Mouse (Mus musculus) kidney, adult 2 months (tissue): ENCODE measurements around the gene Zfp580. TPM values are rescaled to one million over a fixed set of nuclear protein-coding genes. Genes with fewer than 3 reads are reported as not detected.
"Not testable (repeated sequence)": the region's sequence is repeated elsewhere in the genome, so short reads cannot be mapped to it uniquely, and the experiment has no call there.

ENCODE experiments used
- DNase-seq: peaks from one replicate; pipeline ENCODE4 v3.0.0; 2021
- H3K27ac ChIP-seq: fragments of 200-500 bp; 2 replicates; pipeline ENCODE4 v1.5.1; 2012; ENCODE audit warnings: low read depth, low read length, control low read depth, inconsistent platforms; ENCODE audit not compliant: insufficient read depth
- H3K27me3 ChIP-seq: fragments of 200-500 bp; replicated peaks from 2 replicates; pipeline ENCODE4 v1.6.1; 2012; ENCODE audit warnings: mild to moderate bottlenecking, moderate library complexity, low read length, inconsistent platforms; ENCODE audit not compliant: control insufficient read depth, insufficient read depth
- H3K36me3 ChIP-seq: fragments of 200-500 bp; 2 replicates; pipeline ENCODE4 v1.6.1; 2012; ENCODE audit warnings: mild to moderate bottlenecking, moderate library complexity, low read length, inconsistent platforms; ENCODE audit not compliant: control insufficient read depth, insufficient read depth
- H3K4me1 ChIP-seq: fragments of 200-500 bp; 2 replicates; pipeline ENCODE4 v1.6.1; 2011; ENCODE audit warnings: low read length; ENCODE audit not compliant: control insufficient read depth, insufficient read depth
- H3K4me3 ChIP-seq: fragments of 200-500 bp; 2 replicates; pipeline ENCODE4 v1.5.1; 2011; ENCODE audit warnings: mild to moderate bottlenecking, low read depth, low read length, control low read depth; ENCODE audit not compliant: insufficient read depth
- CTCF ChIP-seq: fragments of 200-500 bp; conservative IDR thresholded peaks from 2 replicates; pipeline ENCODE4 v1.5.1; 2011; ENCODE audit warnings: low read depth, mild to moderate bottlenecking, control low read depth, low read length, moderate library complexity, mixed read lengths; ENCODE audit not compliant: insufficient read depth, insufficient read length
- POLR2A ChIP-seq: fragments of 200-500 bp; IDR thresholded peaks from one replicate; pipeline ENCODE4 v1.6.1; 2011; ENCODE audit warnings: low read depth, low read length, control low read depth
- WGBS: fragments of 180-500 bp; shearing (Covaris S2); methylation state at CpG from one replicate; pipeline ENCODE4 v1.1.7; 2018; 5-methylcytosine and 5-hydroxymethylcytosine counted together
- polyA plus RNA-seq: library from polyadenylated mRNA; depleted of rRNA; stranded (reverse); fragments of >200 nt; gene quantifications from 2 replicates; pipeline ENCODE4 v1.2.3, GENCODE M21; 2012

Gene Zfp580
- polyA plus RNA-seq, 1 experiment, result 17.0 TPM

DNA sequence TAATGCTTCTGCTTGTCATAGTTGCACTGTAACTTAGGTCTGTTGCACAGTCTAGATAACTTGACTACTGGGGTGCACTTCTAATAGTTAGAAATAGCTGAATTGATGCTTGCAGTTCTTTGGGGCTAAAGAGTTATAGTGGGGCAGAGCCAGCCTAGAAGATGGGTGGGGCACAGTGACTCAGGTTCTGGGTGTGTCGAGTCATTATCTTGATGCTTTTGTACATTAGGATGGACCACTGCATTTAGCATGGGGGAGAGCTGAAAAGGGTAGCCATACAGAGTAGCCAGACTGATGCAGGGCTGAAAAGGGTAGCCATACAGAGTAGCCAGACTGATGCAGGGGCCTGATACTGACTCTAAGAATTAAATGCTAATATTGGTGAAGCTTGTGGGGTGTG, 22.2 kb downstream of the Zfp580 start:
- 81% methylated on average over 1 of the region's 1 CpGs for WGBS
- no peak overlapping the region for H3K27ac ChIP-seq
- no peak for TF ChIP-seq CTCF
- TF ChIP-seq POLR2A, result no peak
- H3K36me3 ChIP-seq, result peaks cover 16% of the 10 kb centered on the region
- no peaks in the 10 kb centered on the region for H3K27me3 ChIP-seq
- H3K4me1 ChIP-seq, result no peaks in the 10 kb centered on the region
- no peak overlapping the region for H3K4me3 ChIP-seq
- DNase-seq, result no peak

DNA sequence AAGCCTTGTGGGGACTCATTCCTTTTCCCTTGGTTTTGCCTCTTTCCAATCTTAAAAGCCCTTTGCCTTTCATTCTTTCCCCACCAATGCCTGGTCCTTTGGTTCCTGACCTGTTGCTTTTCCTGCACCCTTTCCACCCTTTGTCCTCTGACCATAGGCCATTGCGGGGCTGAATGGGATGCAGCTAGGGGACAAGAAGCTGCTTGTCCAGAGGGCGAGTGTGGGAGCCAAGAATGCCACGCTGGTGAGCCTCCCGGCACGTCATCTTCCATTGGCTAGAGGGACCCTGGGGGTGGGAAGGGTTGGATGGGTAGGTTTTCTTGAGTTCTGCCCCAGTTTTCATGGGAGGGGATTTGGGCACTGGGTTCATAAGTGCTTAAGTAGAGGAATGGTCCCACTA, 23.6 kb downstream of the Zfp580 start:
- no peak overlapping the region for H3K27ac ChIP-seq
- H3K36me3 ChIP-seq, result peaks cover 13% of the 10 kb centered on the region
- no peaks in the 10 kb centered on the region for H3K27me3 ChIP-seq
- DNase-seq, result peak; percentile 57
- H3K4me3 ChIP-seq, result no peak overlapping the region
- no peaks in the 10 kb centered on the region for H3K4me1 ChIP-seq
- no peak for TF ChIP-seq CTCF
- no peak for TF ChIP-seq POLR2A
- WGBS, result 56% methylated on average over 5 of the region's 5 CpGs

DNA sequence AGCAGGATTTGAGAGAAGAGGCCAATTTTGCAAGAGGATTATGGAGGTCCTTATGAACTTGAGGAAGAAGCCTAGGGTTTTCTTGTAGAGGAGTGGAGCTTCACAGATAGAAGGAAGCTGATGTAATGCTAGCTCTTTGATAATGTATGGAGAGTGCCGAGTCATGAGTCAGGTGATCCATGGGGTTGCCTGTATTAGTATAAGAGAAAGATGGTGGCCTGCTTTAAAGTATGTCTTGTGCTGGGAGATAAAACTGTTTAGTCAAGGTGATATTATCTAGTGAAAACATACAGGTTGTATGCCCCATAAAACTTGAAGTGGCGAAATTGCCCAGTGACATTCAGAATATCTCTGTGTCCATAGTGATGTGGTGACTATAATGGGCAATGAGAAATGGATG, 25.6 kb downstream of the Zfp580 start:
- Histone ChIP-seq H3K4me1 (peaks cover 7% of the 10 kb centered on the region; the same call in 1 of the 2 replicates), H3K27ac (no peak overlapping the region), H3K27me3 (no peaks in the 10 kb centered on the region), H3K36me3 (peaks cover 8% of the 10 kb centered on the region), H3K4me3 (no peak overlapping the region)
- WGBS, result 74% methylated on average over 2 of the region's 2 CpGs
- TF ChIP-seq POLR2A, result no peak
- no peak for TF ChIP-seq CTCF
- no peak for DNase-seq

DNA sequence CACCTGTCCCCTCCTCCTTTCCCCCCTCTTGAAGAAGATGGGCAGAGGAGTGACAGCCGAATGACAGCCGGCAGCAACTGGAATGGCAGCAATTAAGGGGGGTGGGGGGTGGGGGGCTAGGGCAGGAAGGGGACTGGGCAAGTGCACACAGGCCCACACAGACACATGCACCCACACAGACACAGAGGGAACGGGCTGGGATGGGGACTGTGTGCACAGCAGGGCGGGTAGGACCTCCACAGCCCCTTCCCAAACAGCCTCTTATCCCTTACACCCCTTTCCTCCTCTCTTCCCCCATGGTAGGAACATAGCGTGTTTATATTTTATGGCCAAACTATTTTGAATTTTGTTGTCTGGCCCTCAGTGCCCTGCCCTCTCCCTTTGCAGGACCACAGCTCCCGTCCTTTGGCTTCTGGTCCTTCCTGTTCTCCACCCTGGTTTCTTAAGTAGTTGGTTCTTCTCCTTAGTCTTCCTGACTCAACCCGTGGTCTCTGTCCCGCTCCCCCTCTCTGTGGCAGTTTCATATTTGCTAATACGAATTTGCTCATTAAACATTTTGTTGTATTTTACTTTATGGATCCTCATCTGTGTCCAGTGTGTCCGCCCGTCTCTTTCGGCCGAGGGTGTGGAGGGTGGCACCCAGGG, 28.1 kb downstream of the Zfp580 start:
- not testable (repeated sequence) for H3K27me3 ChIP-seq, H3K36me3 ChIP-seq
- WGBS, result 31% methylated on average over 13 of the region's 13 CpGs

DNA sequence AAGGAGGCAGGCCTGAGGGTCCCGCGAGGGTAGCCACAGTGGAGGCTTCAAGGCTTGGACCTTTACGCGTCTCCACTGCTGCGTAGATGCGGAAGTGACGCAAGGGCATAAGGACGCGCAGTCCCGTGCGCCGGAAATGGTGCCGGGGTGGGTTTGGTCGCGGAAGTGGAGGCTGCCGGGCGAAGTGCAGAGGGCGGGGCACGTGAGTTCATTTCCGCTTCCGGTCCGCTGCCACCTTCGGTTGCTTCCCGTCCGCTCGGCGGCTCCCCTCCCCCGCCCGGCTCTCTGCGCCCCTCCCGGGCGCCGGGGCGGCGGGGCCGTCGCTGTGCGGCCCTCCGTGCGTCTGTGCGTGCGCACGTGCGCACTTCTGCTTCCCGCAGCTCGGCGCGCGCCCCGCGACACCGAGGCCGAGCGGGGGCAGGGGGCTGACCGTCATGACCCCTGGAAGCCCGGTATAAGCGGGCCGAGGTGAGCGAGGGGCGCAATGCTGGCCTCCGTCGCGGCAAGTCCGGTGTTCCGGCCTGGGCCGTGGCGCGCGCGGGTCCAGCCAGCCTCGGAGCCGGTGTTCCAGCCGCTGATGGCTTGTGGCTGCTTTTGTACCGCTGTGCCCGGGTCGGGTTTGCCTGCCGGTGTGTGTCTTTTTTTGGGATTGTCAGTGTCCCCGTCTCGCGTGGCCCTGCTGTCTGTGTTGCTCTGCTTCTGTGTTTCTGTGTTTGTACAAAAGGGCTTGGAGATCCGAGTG, 28.8 kb downstream of the Zfp580 start, which contains the start of gene Epn1:
TSS of gene Epn1 (plus strand) at position 226 of the 742 bp plus-strand sequence.
- no peaks in the 10 kb centered on the region for H3K27me3 ChIP-seq
- H3K4me3 ChIP-seq, result peak within 1 kb of the TSS; percentile 94
- peaks cover 8% of the 10 kb centered on the region; the same call in 1 of the 2 replicates for H3K4me1 ChIP-seq
- H3K27ac ChIP-seq, result peak within 1 kb of the TSS; percentile 84
- WGBS, result under 1% methylated on average over 79 of the region's 81 CpGs
- H3K36me3 ChIP-seq, result peaks cover 4% of the 10 kb centered on the region; the same call in 1 of the 2 replicates
- no peak for TF ChIP-seq CTCF
- TF ChIP-seq POLR2A, result no peak
- DNase-seq, result peak; percentile 98

More for the DNA sequence above, 28.1 kb downstream of the Zfp580 start:
- H3K27ac ChIP-seq, result peak overlapping the region; percentile 84
- peak overlapping the region; percentile 78 for H3K4me3 ChIP-seq
- not testable (repeated sequence) for H3K4me1 ChIP-seq, DNase-seq

DNA sequence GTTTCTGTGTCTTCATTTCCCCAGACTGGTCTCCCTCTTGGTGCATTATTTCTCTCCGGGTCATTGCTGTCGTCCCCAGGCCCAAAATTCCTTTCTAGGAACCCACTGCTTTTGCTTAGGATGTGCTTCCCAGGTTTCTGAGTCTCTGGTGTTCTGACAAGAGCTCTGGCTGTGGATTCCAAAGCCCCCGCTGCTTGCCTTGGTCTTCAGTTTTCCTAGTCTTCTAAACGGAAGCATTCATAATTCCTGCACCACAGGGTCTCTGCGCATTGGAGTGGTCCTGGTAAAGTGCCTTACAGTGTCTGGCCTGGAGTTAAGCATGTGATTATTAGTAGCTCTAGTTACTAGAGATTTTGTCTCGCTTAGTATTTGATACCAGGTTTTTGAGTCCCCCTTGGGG, 29.5 kb downstream of the Zfp580 start:
- Histone ChIP-seq H3K4me3 (peak overlapping the region; percentile 94), H3K36me3 (peaks cover 4% of the 10 kb centered on the region; the same call in 1 of the 2 replicates), H3K27me3 (no peaks in the 10 kb centered on the region), H3K27ac (peak overlapping the region; percentile 83), H3K4me1 (peaks cover 13% of the 10 kb centered on the region; the same call in 1 of the 2 replicates)
- DNase-seq, result no peak
- WGBS, result 5% methylated on average over 6 of the region's 6 CpGs
- no peak for TF ChIP-seq POLR2A
- TF ChIP-seq CTCF, result no peak

DNA sequence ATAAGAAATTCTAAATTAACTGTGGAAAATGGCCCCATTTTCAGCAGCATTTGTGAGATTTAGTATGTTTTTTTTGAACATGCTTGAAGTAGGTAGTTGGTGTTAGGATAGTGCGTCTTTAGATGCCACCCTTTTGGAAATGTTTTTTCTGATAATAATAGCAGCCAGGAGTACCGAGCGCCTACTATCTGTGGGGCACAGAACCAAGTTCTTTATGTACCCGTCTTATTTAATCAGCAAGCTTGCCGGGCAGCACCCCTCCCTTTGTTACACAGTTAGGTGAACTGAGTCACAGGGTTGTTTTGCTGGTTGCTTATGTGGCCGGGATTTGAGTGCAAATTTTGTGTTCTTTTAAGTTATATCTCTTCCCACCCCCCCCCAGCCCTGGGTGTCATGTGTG, 29.9 kb downstream of the Zfp580 start:
- no peak for DNase-seq
- Histone ChIP-seq H3K36me3 (0 out of 2 replicates have a peak, but pooled peaks cover 3% of the 10 kb centered on the region), H3K27me3 (no peaks in the 10 kb centered on the region), H3K4me1 (peaks cover 13% of the 10 kb centered on the region; the same call in 1 of the 2 replicates), H3K27ac (no peak overlapping the region), H3K4me3 (peak overlapping the region; percentile 23; the same call in 1 of the 2 replicates)
- 33% methylated on average over 6 of the region's 6 CpGs for WGBS
- TF ChIP-seq CTCF (no peak), POLR2A (no peak)

DNA sequence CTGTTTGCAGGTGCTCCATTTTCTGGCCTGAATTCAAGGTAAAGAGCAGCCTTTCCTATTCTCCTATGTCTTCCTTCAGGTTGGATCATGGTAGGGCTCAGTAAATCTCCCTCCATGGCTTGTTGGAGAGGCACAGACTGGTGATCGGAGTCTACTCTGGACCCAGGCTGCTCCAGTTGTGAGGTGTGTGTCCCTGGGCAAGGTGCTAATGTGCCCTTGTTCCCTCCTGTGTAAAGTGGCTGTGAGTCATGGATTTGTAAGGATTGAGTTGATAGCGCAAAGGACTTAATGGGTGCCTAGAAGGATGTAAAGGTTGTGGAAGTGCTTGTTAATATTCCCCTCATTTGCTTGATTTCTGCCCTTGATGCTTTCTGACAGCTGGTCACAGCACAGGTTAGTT, 30.6 kb downstream of the Zfp580 start:
- TF ChIP-seq CTCF (no peak), POLR2A (no peak)
- 0 out of 2 replicates have a peak, but pooled peaks cover 1% of the 10 kb centered on the region for H3K36me3 ChIP-seq
- H3K27me3 ChIP-seq, result no peaks in the 10 kb centered on the region
- DNase-seq, result no peak
- WGBS, result 77% methylated on average over 2 of the region's 2 CpGs
- H3K27ac ChIP-seq, result no peak overlapping the region
- no peak overlapping the region for H3K4me3 ChIP-seq
- H3K4me1 ChIP-seq, result peaks cover 13% of the 10 kb centered on the region; the same call in 1 of the 2 replicates
